13 mouse cellular contexts compared by ENCODE assay signal in genomic region chr5:120576781-120577301, GRCm38 (mm10). TPM values are rescaled to one million over a fixed set of nuclear protein-coding genes. Genes with fewer than 3 reads are reported as not detected.
DNase-seq lines count a peak whose midpoint lies in the region; ATAC-seq and TF ChIP-seq lines count a peak whose summit lies in the region.
"Had no signal": no experiment of that assay in that cellular context is flagged by ENCODE, and none has a peak within 500 bp of the region (broad histone marks: within the 10 kb centered on the region; RNA-seq: fewer than 3 reads in every experiment).

No protein-coding gene starts in this region.

- no peak for TF ChIP-seq CTCF in bone marrow, adult 2 months (IDR thresholded peaks at IDR 0.05; ENCODE audit: control insufficient read depth, insufficient read depth, low read length)
- no peak for TF ChIP-seq CTCF in thymus, adult 2 months (IDR thresholded peaks at IDR 0.05; ENCODE audit: borderline replicate concordance, control insufficient read depth, extremely low read depth, insufficient read depth, low read length, poor library complexity)

- H3K27ac ChIP-seq in forebrain, embryonic 10.5 days = 0 out of 2 replicates have a peak overlapping the region, but pooled peaks have one; percentile 7
- no peak overlapping the region; the same call in 1 of the 2 replicates for H3K27ac ChIP-seq in forebrain, embryonic 14.5 days (ENCODE audit: low read depth, low read length)
- peak overlapping the region; percentile 20 for H3K27ac ChIP-seq in bone marrow, adult 2 months (ENCODE audit: control insufficient read depth, insufficient read depth, low read depth, low read length, poor library complexity)
- peak overlapping the region; percentile 99 for H3K27ac ChIP-seq in liver, embryonic 13.5 days
- peak overlapping the region; percentile 53 for H3K27ac ChIP-seq in thymus, adult 2 months (ENCODE audit: control insufficient read depth, insufficient read depth, low read length)

- no peak overlapping the region for H3K4me2 ChIP-seq in forebrain, embryonic 14.5 days (ENCODE audit: low read length)
- peak overlapping the region; percentile 73 for H3K4me2 ChIP-seq in liver, embryonic 13.5 days

- no peak overlapping the region for H3K4me3 ChIP-seq in forebrain, embryonic 10.5 days
- no peak overlapping the region for H3K4me3 ChIP-seq in forebrain, embryonic 14.5 days (ENCODE audit: low read depth, low read length)
- no peak overlapping the region for H3K4me3 ChIP-seq in bone marrow, adult 2 months (replicated peaks; ENCODE audit: control insufficient read depth, low read depth, low read length)
- peak overlapping the region; percentile 23; the same call in 1 of the 2 replicates for H3K4me3 ChIP-seq in liver, embryonic 13.5 days (replicated peaks)
- no peak overlapping the region for H3K4me3 ChIP-seq in thymus, adult 2 months (ENCODE audit: control insufficient read depth, insufficient read depth, low read length)

- peaks cover 41% of the 10 kb centered on the region for H3K4me1 ChIP-seq in forebrain, embryonic 10.5 days
- H3K4me1 ChIP-seq in forebrain, embryonic 14.5 days (ENCODE audit: control insufficient read depth, insufficient read depth, low read length) = peaks cover 13% of the 10 kb centered on the region
- peaks cover 13% of the 10 kb centered on the region for H3K4me1 ChIP-seq in bone marrow, adult 2 months (ENCODE audit: control insufficient read depth, insufficient read depth, low read length)
- H3K4me1 ChIP-seq in liver, embryonic 13.5 days (replicated peaks) = peaks cover 69% of the 10 kb centered on the region
- peaks cover 49% of the 10 kb centered on the region for H3K4me1 ChIP-seq in thymus, adult 2 months (replicated peaks; ENCODE audit: control insufficient read depth, insufficient read depth, low read length)

- H3K9ac ChIP-seq in forebrain, embryonic 14.5 days (ENCODE audit: low read length) = no peak overlapping the region
- H3K9ac ChIP-seq in liver, embryonic 13.5 days = peak overlapping the region; percentile 76

- H3K27me3 ChIP-seq in forebrain, embryonic 10.5 days (ENCODE audit: poor library complexity, severe bottlenecking) = no peaks in the 10 kb centered on the region
- H3K27me3 ChIP-seq in forebrain, embryonic 14.5 days (replicated peaks; ENCODE audit: control insufficient read depth, insufficient read depth, low read length) = no peaks in the 10 kb centered on the region
- no peaks in the 10 kb centered on the region for H3K27me3 ChIP-seq in liver, embryonic 13.5 days
- no peaks in the 10 kb centered on the region for H3K27me3 ChIP-seq in thymus, adult 2 months (ENCODE audit: control insufficient read depth, insufficient read depth, low read length)

- no peak for DNase-seq in forebrain, embryonic 10.5 days (ENCODE audit: extremely low spot score, low spot score)
- DNase-seq in forebrain, embryonic 14.5 days (ENCODE audit: low spot score) = no peak
- DNase-seq in liver, embryonic 13.5 days = no peak
- DNase-seq in thymus, adult 2 months = peak; percentile 57
- DNase-seq in kidney, adult 11 months = no peak
- DNase-seq: adrenal gland, adult 8-10 months; kidney, postnatal 36 days; lung, adult 18-20 months; right cerebral cortex, postnatal 4 days had no signal

- WGBS in forebrain, embryonic 10.5 days = 87% methylated on average over 11 of the region's 11 CpGs
- 79% methylated on average over 11 of the region's 11 CpGs for WGBS in forebrain, embryonic 14.5 days
- 17% methylated on average over 11 of the region's 11 CpGs for WGBS in bone marrow, adult 2 months
- 39% methylated on average over 11 of the region's 11 CpGs for WGBS in liver, embryonic 13.5 days (ENCODE audit: insufficient replicate concordance)
- 13% methylated on average over 11 of the region's 11 CpGs for WGBS in thymus, adult 2 months

- peaks cover 13% of the 10 kb centered on the region for H3K36me3 ChIP-seq in forebrain, embryonic 10.5 days (replicated peaks)
- H3K36me3 ChIP-seq in forebrain, embryonic 14.5 days (ENCODE audit: control insufficient read depth, insufficient read depth, low read length) = 0 out of 2 replicates have a peak, but pooled peaks cover 7% of the 10 kb centered on the region
- H3K36me3 ChIP-seq in liver, embryonic 13.5 days = peaks cover 48% of the 10 kb centered on the region
- H3K36me3 ChIP-seq in thymus, adult 2 months (ENCODE audit: control insufficient read depth, insufficient read depth, low read length) = peaks cover 4% of the 10 kb centered on the region; the same call in 1 of the 2 replicates

- no peak for ATAC-seq in forebrain, embryonic 14.5 days
- peak; percentile 86 for ATAC-seq in liver, embryonic 13.5 days (ENCODE audit: low read depth)
- ATAC-seq in cerebellum, adult (ENCODE audit: insufficient number of reproducible peaks, low FRiP score, low TSS enrichment) = no peak
- ATAC-seq in activated CD4-positive, CD25-positive, alpha-beta regulatory T cell, adult 4 months = no peak

- H3K9me3 ChIP-seq in forebrain, embryonic 10.5 days = no peaks in the 10 kb centered on the region
- H3K9me3 ChIP-seq in forebrain, embryonic 14.5 days (replicated peaks; ENCODE audit: control insufficient read depth, low read length) = no peaks in the 10 kb centered on the region
- no peaks in the 10 kb centered on the region for H3K9me3 ChIP-seq in liver, embryonic 13.5 days (replicated peaks)

- TF ChIP-seq POLR2A in bone marrow, adult 2 months (IDR thresholded peaks at IDR 0.05; ENCODE audit: borderline replicate concordance, control insufficient read depth, low read depth, low read length) = no peak
- TF ChIP-seq POLR2A in thymus, adult 2 months (IDR thresholded peaks at IDR 0.05; ENCODE audit: control insufficient read depth, extremely low read depth, insufficient read depth, low read length, poor library complexity) = 0 out of 2 replicates have a peak, but pooled peaks have one; percentile 23

RNA-seq across cellular contexts. Expression of gene Tpcn1, which starts 11.6 kb away (rescaled TPM):
- polyA plus RNA-seq in forebrain, embryonic 10.5 days (2016; fragmentation: Nextera tagmentation; extraction: Ambion mirVana) = 10.7 and 11.7 TPM in 2 replicates
- 10.5 and 13.3 TPM in 2 replicates for polyA plus RNA-seq in forebrain, embryonic 14.5 days (2014; fragmentation: Nextera tagmentation; extraction: Ambion mirVana)
- 34.6 and 46.7 TPM in 2 replicates for polyA plus RNA-seq in bone marrow, adult 2 months (2011; ENCODE audit: insufficient read depth, insufficient read length, low replicate concordance, missing spikeins)
- polyA plus RNA-seq in liver, embryonic 13.5 days (2015; fragmentation: Nextera tagmentation; extraction: Ambion mirVana) = 21.4 and 22.7 TPM in 2 replicates
- polyA plus RNA-seq in thymus, adult 2 months (2012; rRNA removed) = 203 and 208 TPM in 2 replicates
- 10 to 100 TPM; 10.9 to 13.0 TPM for polyA plus RNA-seq in activated CD4-positive, CD25-positive, alpha-beta regulatory T cell, adult 4 months (2017; shearing (Covaris generic))

RNA-seq across cellular contexts. Expression of gene Iqcd, which starts 12.0 kb away (rescaled TPM):
- polyA plus RNA-seq in forebrain, embryonic 10.5 days (2016; fragmentation: Nextera tagmentation; extraction: Ambion mirVana) = 0.37 and 0.84 TPM in 2 replicates
- 2.0 and 2.4 TPM in 2 replicates for polyA plus RNA-seq in forebrain, embryonic 14.5 days (2014; fragmentation: Nextera tagmentation; extraction: Ambion mirVana)
- 3.7 and 7.2 TPM in 2 replicates for polyA plus RNA-seq in bone marrow, adult 2 months (2011; ENCODE audit: insufficient read depth, insufficient read length, low replicate concordance, missing spikeins)
- 1.8 and 1.9 TPM in 2 replicates for polyA plus RNA-seq in liver, embryonic 13.5 days (2015; fragmentation: Nextera tagmentation; extraction: Ambion mirVana)
- 2.8 and 3.0 TPM in 2 replicates for polyA plus RNA-seq in thymus, adult 2 months (2012; rRNA removed)
- under 1 TPM; 0.41 to 0.70 TPM for polyA plus RNA-seq in activated CD4-positive, CD25-positive, alpha-beta regulatory T cell, adult 4 months (2017; shearing (Covaris generic))

RNA-seq across cellular contexts. Expression of gene Rita1, which starts 35.5 kb away (rescaled TPM):
- polyA plus RNA-seq in forebrain, embryonic 10.5 days (2016; fragmentation: Nextera tagmentation; extraction: Ambion mirVana) = 16.5 and 17.8 TPM in 2 replicates
- polyA plus RNA-seq in forebrain, embryonic 14.5 days (2014; fragmentation: Nextera tagmentation; extraction: Ambion mirVana) = 15.9 and 18.3 TPM in 2 replicates
- polyA plus RNA-seq in bone marrow, adult 2 months (2011; ENCODE audit: insufficient read depth, insufficient read length, low replicate concordance, missing spikeins) = 1.9 and 3.4 TPM in 2 replicates
- polyA plus RNA-seq in liver, embryonic 13.5 days (2015; fragmentation: Nextera tagmentation; extraction: Ambion mirVana) = 5.7 and 6.5 TPM in 2 replicates
- 18.8 and 20.6 TPM in 2 replicates for polyA plus RNA-seq in thymus, adult 2 months (2012; rRNA removed)
- 1 to 10 TPM; 1.1 to 2.4 TPM for polyA plus RNA-seq in activated CD4-positive, CD25-positive, alpha-beta regulatory T cell, adult 4 months (2017; shearing (Covaris generic))

RNA-seq across cellular contexts. Expression of gene Ddx54, which starts 35.7 kb away (rescaled TPM):
- 63.3 and 64.1 TPM in 2 replicates for polyA plus RNA-seq in forebrain, embryonic 10.5 days (2016; fragmentation: Nextera tagmentation; extraction: Ambion mirVana)
- 26.9 and 33.1 TPM in 2 replicates for polyA plus RNA-seq in forebrain, embryonic 14.5 days (2014; fragmentation: Nextera tagmentation; extraction: Ambion mirVana)
- polyA plus RNA-seq in bone marrow, adult 2 months (2011; ENCODE audit: insufficient read depth, insufficient read length, low replicate concordance, missing spikeins) = 17.2 and 32.0 TPM in 2 replicates
- 22.9 and 26.0 TPM in 2 replicates for polyA plus RNA-seq in liver, embryonic 13.5 days (2015; fragmentation: Nextera tagmentation; extraction: Ambion mirVana)
- 429 and 448 TPM in 2 replicates for polyA plus RNA-seq in thymus, adult 2 months (2012; rRNA removed)
- polyA plus RNA-seq in activated CD4-positive, CD25-positive, alpha-beta regulatory T cell, adult 4 months (2017; shearing (Covaris generic)) = 10 to 100 TPM; 11.7 to 18.4 TPM

RNA-seq across cellular contexts. Expression of gene Cfap73, which starts 57.2 kb away (rescaled TPM):
- not detected in 2 replicates for polyA plus RNA-seq in forebrain, embryonic 10.5 days (2016; fragmentation: Nextera tagmentation; extraction: Ambion mirVana)
- polyA plus RNA-seq in forebrain, embryonic 14.5 days (2014; fragmentation: Nextera tagmentation; extraction: Ambion mirVana) = 0.19 and 0.57 TPM in 2 replicates
- not detected in 2 replicates for polyA plus RNA-seq in bone marrow, adult 2 months (2011; ENCODE audit: insufficient read depth, insufficient read length, low replicate concordance, missing spikeins)
- polyA plus RNA-seq in liver, embryonic 13.5 days (2015; fragmentation: Nextera tagmentation; extraction: Ambion mirVana) = not detected in 2 replicates
- 0.15 and 0.33 TPM in 2 replicates for polyA plus RNA-seq in thymus, adult 2 months (2012; rRNA removed)
- polyA plus RNA-seq in activated CD4-positive, CD25-positive, alpha-beta regulatory T cell, adult 4 months (2017; shearing (Covaris generic)) = not detected
- polyA plus RNA-seq: heart, embryonic 16.5 days had no signal
